Mouse (Mus musculus) lung, postnatal 36 days (tissue): ENCODE measurements around the gene Cldn19.
A peak's percentile ranks its signal among the peaks of the same experiment; 100 is the strongest.
"Not testable (repeated sequence)": the region's sequence is repeated elsewhere in the genome, so short reads cannot be mapped to it uniquely, and the experiment has no call there.

ENCODE experiments used
- DNase-seq: peaks from one replicate; pipeline ENCODE4 v3.0.0; 2022; ENCODE audit warnings: mixed read lengths

Cldn19 gene

GRCm38 (mm10) chr4:119254012-119254618 lies 1.1 kb upstream of the Cldn19 start:
- no peak for DNase-seq

DNA sequence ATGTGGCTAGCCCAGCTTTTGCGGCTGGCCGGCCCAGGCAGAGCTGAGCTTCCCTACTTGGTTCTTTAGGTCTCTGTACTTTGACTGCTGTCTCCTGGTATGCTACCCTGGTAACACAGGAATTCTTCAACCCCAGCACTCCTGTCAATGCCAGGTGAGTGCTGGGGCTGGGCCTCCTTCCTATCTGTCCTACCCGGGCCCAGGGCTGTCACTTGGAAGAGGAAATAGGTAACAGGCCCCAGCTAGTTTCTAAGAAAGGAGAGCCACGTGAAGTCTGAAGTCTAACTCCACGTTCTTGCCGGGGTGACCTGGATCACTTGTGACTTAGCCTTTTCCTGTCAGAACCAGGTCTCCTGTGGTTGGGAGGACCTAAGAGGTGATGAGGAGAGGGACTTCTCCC lies 1.9 kb downstream of the Cldn19 start:
- no peak for DNase-seq

DNA sequence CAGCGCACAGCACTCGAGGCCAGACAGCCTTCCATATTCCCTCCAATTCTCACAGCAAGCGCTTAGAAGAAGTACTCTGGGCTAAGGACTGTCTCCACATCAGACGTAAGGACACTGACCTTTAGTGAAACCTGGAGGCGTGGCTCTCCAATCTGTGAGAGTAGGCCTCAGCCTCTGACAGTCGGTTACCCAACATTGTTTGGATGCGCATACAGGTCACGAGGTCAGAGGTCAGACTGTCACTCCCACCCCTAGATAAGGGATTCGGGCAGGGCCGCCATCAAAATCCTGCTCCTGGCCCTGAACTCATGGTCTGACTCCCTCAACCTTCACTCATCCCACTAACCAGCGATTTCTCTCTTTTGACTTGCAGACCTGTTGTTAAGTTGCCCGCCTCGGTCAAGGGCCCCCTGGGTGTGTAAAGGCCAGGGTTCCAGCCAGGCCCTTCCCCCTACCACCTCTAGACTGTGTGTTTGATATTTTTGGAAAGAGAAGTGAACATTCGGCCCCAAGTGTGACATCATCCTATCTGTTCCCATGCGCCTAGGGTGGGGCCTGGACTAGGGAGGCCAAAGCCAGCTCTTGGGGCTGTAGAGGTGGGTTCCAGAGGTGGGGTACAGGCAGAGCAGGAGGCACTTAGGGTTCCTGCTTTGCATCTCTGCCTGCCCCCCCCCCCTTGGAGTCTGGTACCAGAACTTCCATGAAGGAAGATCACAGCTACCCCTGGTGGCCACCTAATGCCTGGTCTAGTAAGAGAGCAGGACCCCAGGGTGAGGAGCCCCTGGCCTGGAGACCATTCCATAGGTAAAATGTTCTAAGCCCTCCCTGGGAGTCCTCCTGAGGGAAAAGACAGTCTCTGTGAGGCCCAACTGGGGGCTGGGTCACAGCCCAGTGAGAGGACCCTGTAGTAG lies 4.4 kb downstream of the Cldn19 start:
- DNase-seq: no peak

GRCm38 (mm10) chr4:119261087-119261713 lies 6.0 kb downstream of the Cldn19 start:
- peak; percentile 60 for DNase-seq

- DNase-seq: no peak
Measured at GRCm38 (mm10) chr4:119262483-119262882, 7.3 kb downstream of the Cldn19 start.

DNA sequence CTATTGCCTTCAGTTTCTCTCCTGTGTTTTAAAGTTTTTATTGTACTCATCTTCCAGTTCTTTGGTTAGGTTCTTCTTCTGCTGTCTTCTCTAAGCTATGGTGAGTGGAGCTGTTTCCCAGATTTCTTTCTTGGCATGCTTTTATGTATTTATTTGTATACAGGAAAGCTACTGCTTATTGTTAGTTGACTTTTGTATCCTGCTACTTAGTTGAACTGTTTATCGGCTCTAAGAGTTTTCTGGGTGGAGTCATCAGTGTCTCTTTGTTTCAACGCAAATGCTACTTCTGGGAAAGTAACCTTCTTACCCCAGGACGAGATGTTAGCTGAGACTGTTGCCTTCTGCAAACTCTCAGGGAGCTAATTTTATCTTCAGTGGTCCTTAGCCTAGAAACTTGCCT lies 8.2 kb downstream of the Cldn19 start:
- DNase-seq: peak; percentile 34

GRCm38 (mm10) chr4:119266606-119267005 lies 11.4 kb downstream of the Cldn19 start:
- no peak for DNase-seq

DNA sequence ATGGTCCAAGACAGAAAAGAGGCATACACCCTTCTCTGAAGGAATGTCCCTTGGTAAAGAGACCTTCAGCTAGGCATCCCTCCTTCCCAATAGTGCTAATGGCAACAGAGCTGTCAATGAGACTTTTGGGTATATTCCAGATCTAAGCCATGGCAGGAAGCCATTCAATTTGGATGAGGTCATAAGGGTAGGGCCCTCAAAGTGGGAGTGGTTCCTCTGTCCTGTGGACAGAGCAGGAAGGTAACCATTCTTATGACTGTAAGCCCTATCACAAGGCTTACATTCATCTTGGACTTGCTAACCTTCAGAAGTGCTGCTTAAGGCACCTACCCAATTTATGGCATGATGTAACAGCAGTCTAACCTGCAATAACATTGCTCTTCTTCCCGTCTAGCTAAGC lies 19.4 kb downstream of the Cldn19 start:
- peak; percentile 90 for DNase-seq

DNA sequence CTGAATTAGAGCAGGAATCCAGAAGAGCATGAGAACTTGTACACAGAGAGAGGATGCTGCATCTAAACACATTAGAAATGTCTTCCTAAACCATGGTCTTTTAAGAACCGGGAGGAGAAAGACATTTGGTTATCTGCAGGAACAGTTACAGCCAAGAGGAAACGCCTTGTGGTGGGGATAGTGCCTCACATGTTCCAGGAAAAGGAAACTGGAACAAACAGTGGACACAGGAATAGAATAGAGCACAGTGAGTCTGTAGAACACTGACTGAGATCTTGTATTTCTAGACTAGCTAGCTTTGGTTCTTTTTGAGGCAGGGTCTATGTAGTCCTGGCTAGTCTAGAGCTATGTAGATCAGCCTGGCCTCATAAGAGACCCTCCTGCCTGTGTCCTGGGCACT lies 20.0 kb downstream of the Cldn19 start:
- DNase-seq: peak; percentile 81

GRCm38 (mm10) chr4:119275726-119276125 lies 20.5 kb downstream of the Cldn19 start:
- no peak for DNase-seq

- not testable (repeated sequence) for DNase-seq
Measured at GRCm38 (mm10) chr4:119278784-119279183, 23.6 kb downstream of the Cldn19 start.

DNA sequence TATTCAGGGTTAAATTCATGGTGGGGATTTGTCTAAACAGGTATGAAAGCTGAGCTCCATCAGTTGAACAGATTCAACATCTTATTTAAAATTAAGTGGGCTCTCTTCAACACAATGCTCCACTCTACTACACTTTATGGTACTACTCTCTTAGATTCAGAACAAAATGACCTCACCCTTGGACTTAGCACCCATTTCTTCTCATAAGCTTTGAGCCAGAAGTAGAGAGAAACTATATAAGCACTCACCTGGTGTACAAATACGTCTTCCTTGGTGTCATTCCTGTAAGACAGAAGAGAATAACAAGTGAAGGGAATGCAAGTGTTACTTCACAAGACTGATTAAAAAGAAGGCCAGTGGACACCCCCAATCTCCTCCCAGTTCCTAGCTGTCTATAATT lies 29.6 kb downstream of the Cldn19 start:
- no peak for DNase-seq

DNA sequence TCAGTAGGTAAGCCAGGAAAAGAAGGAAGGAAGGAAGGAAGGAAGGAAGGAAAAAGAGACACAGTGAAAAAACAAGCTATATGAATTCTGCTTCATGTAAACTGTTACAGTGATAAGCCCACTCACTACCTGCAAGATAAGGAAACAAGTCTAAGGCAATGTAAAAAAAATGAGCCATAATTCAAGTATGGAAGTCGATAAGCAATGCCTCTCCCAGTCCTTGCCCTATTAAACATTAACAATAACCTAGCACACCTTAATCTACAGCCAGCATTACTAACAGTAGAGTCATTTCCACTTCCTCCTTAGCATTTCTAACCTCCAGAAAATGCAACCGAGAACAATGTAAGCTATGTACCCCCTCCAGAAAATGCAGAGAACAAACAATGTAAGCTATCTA lies 30.1 kb downstream of the Cldn19 start:
- DNase-seq: no peak

DNA sequence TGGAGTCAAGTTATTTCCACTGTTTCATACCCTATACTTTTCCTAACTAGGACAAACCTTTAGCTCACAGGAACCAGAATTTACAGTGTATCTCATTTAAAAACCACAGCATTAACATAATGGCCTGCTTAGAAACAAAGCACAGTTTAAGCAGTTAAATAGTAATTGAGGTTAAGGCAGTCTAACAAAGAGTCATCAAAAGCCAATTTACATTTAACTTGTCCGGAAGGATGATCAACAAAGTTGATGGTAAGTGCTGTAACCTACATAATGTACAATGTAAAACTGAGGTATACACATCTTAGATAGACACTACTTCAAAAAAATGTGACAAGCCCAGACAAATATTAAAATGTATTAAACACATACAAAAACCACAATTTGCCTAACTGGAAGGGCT lies 36.7 kb downstream of the Cldn19 start:
- no peak for DNase-seq

DNA sequence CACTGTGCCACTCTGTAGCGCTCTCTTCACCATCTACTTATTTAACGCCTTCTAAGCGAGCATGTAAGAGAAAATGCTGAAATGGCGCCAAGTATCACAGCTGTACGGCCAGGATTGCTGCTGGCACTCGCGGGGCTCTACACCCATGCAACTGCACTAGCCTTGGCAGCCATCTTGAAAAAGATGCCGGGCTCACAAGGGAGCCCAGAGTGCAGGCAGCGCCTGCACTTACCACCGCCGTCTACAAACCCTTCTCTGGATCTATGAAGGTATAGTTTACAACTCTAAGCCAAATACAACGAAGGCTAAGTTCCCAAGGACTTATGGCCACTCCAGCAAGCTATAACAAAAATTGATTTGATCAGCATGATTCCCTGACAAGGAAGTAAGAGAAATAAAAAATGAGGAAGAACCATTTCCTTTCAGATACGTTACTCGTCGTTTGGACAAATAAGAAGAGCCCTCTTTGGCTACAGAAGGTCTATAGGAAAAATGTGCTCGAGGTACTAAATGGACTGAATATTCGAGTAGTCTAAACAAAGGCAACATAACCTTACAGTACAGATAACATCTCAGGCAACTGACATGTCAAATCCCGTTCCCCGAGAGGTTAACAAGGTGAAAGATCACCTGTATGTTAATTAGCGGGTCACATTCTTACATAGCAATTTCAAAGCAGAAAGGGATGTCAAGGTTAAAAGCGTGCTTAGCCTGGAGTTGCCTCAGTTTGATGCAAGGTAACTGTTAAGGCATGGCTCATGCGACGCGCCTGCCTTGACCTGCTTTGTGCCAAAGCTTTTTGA lies 37.8 kb downstream of the Cldn19 start:
- peak; percentile 59 for DNase-seq

- DNase-seq: peak; percentile 15
Measured at GRCm38 (mm10) chr4:119293574-119294258, 38.5 kb downstream of the Cldn19 start.

- DNase-seq: peak; percentile 99
Measured at GRCm38 (mm10) chr4:119294415-119295133, 39.4 kb downstream of the Cldn19 start, which contains the start of gene Ybx1. Gene Ybx1 (minus strand): TSS chr4:119294604.

- DNase-seq: no peak
Measured at GRCm38 (mm10) chr4:119295134-119295453, 39.9 kb downstream of the Cldn19 start.

DNA sequence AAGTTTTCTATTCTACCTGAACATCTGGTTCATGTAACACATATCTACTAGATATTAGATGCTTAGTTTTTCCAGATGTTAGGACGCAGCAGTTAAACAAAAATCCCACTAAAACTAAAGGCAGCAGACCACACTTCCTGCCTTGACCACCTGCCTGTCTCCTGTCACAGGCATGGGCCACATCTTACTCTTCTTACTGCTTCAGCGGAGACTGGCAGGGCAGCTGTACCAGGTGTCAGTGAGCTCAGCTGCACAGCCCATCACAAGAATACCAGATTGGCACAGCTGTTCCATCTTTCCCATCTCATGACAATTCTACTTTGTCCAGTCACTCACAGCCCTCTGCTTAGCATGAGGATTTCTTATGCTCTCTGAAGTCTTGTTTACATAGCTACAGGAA lies 42.1 kb downstream of the Cldn19 start:
- no peak for DNase-seq

- DNase-seq: no peak
Measured at GRCm38 (mm10) chr4:119300761-119301160, 45.5 kb downstream of the Cldn19 start.

- no peak for DNase-seq
Measured at GRCm38 (mm10) chr4:119301777-119302176, 46.6 kb downstream of the Cldn19 start.

DNA sequence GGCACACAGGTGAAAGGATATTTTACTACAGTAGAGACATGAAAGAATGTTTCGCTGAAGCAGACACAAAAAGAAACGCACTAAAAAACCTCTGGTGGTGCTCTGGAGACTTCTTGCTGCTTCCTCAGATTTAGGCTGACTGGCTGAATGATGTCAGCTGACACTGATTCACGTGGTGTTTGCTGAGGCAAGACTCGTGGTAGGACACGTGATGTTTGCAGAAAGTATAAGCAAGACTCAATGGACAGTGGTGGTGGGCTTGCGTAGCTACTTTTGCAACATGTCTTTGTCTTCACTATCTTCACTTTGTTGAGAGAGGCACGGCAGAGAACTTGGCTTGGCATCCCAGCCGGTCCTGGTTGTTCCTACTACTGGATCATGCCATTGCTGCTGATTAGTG lies 48.1 kb downstream of the Cldn19 start:
- DNase-seq: no peak
